Mouse (Mus musculus) forebrain, embryonic 13.5 days (tissue): ENCODE measurements at regions not wholly inside any gene's neighbourhood (a gene's known extent, or its start where the extent isn't known, plus 50 kb on each side); places are given as distances from the start of the nearest gene placed in this dataset.

Experiments
- ATAC-seq: fragments of 200-750 bp; cut with Nextera tagmentation; 2 replicates; pipeline ENCODE4 v1.8.0; 2017
- H3K27ac ChIP-seq: fragments of 300-500 bp; sonication (generic); 2 replicates; pipeline ENCODE4 v1.5.1; 2015; ENCODE audit warnings: inconsistent platforms, mild to moderate bottlenecking, moderate library complexity
- H3K27me3 ChIP-seq: fragments of 300-500 bp; sonication (generic); 2 replicates; pipeline ENCODE4 v1.6.1; 2015; ENCODE audit warnings: mild to moderate bottlenecking, inconsistent platforms
- H3K36me3 ChIP-seq: fragments of 300-500 bp; sonication (generic); 2 replicates; pipeline ENCODE4 v1.6.1; 2015; ENCODE audit warnings: mild to moderate bottlenecking, inconsistent platforms; ENCODE audit not compliant: poor library complexity, severe bottlenecking
- H3K4me1 ChIP-seq: fragments of 300-500 bp; sonication (generic); 2 replicates; pipeline ENCODE4 v1.6.1; 2015; ENCODE audit warnings: inconsistent platforms
- H3K4me2 ChIP-seq: fragments of 300-500 bp; sonication (generic); 2 replicates; pipeline ENCODE4 v1.6.1; 2015; ENCODE audit warnings: inconsistent platforms, mild to moderate bottlenecking, moderate library complexity
- H3K4me3 ChIP-seq: fragments of 300-500 bp; sonication (generic); 2 replicates; pipeline ENCODE4 v1.5.1; 2015; ENCODE audit warnings: mild to moderate bottlenecking, inconsistent platforms
- H3K9ac ChIP-seq: fragments of 300-500 bp; sonication (generic); 2 replicates; pipeline ENCODE4 v1.6.1; 2015; ENCODE audit warnings: mild to moderate bottlenecking, inconsistent platforms
- H3K9me3 ChIP-seq: fragments of 300-500 bp; sonication (generic); replicated peaks from 2 replicates; pipeline ENCODE4 v1.6.1; 2016; ENCODE audit warnings: inconsistent platforms
- WGBS: fragments of 180-500 bp; shearing (Covaris S2); methylation state at CpG from one replicate; pipeline ENCODE4 v1.1.7; 2015; 5-methylcytosine and 5-hydroxymethylcytosine counted together

DNA sequence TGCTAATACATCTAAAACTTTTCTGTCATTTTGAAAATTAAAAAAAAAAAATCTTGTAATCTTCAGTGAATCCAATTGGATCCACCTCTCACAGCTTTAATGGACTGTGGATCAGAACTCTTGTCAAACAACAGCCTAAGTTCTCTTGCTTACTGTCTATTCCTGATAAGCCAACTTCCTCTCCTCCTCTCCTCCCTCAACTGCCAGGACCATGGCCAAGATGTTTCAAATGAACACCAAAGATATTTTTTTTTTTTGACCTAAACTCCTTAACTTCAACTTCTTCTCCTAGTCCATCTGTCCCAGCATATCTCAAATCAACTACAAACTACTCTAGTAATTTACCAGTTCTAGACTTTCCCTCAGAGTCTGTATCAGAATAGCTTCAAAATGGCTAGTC lies 1258.5 kb downstream of the Tbl1xr1 start:
- H3K9ac ChIP-seq: no peak overlapping the region
- no peak overlapping the region for H3K4me2 ChIP-seq
- no peaks in the 10 kb centered on the region for H3K4me1 ChIP-seq
- no peaks in the 10 kb centered on the region for H3K36me3 ChIP-seq
- H3K4me3 ChIP-seq: no peak overlapping the region
- no peaks in the 10 kb centered on the region for H3K9me3 ChIP-seq
- H3K27me3 ChIP-seq: no peaks in the 10 kb centered on the region
- no peak overlapping the region for H3K27ac ChIP-seq
- ATAC-seq: no peak

DNA sequence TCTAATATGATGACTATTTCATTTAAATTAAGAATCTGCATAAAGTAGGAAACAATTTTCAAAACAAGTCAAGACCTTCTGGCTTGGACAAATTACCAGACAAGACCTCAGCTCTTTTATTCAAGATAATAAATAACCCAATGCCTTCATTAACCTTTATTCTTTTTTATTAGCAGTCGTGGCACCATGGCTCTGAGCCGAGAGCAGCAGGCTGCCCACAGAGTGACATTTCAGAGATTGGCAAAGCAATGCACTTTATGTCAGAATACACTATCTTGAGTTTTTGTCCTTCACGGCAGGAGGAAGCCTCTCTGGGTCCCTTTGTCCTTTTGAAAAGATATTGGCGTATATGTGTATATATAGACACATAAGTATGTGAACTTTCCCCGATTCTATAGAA lies 1297.9 kb downstream of the Tbl1xr1 start:
- Histone ChIP-seq H3K4me1 (no peaks in the 10 kb centered on the region), H3K36me3 (no peaks in the 10 kb centered on the region), H3K4me2 (no peak overlapping the region), H3K9me3 (no peaks in the 10 kb centered on the region), H3K9ac (no peak overlapping the region), H3K27me3 (no peaks in the 10 kb centered on the region), H3K27ac (no peak overlapping the region), H3K4me3 (no peak overlapping the region)
- 72% methylated on average over 5 of the region's 5 CpGs for WGBS
- no peak for ATAC-seq

DNA sequence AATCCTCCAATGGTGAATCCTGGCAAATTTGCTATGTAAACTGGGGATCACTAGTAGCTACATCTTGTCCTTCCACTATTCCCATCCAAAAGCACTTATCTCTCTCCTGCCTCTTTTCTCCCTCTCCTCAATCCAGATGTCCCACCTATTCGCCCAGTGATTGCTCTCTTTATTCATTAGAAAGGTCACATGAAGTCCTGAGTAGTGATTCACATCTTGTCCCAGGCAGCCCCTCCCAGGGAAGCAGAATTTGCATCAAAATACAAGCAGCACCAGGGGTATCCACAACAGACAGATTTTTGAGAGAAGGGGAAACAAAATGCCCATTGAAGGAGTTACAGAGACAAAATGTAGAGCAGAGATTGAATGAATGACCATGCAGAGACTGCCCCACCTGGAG lies 1328.4 kb downstream of the Tbl1xr1 start:
- H3K36me3 ChIP-seq: no peaks in the 10 kb centered on the region
- H3K4me1 ChIP-seq: no peaks in the 10 kb centered on the region
- no peak overlapping the region for H3K9ac ChIP-seq
- H3K27me3 ChIP-seq: no peaks in the 10 kb centered on the region
- no peaks in the 10 kb centered on the region for H3K9me3 ChIP-seq
- no peak for ATAC-seq
- no peak overlapping the region for H3K27ac ChIP-seq
- 47% methylated on average over 1 of the region's 1 CpGs for WGBS
- no peak overlapping the region for H3K4me2 ChIP-seq
- no peak overlapping the region for H3K4me3 ChIP-seq

DNA sequence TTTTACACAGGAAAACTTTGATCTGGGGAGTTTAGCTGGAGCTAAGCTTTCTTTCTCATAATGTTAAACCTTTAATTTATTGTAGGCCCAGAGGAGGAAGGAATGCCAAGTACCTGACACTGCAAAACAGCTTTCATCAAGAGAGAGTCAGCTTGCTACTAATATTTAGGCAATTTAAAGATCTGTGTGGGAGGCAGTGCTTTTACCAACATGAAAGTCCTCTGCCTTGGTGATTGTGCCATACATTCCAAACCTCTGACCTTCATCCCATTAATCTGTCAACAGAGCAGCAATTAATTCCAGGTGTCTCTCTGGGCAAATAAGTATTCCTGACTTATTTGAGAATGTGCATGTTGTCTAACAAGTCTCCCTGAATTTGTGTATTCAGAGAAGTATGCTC lies 1333.0 kb downstream of the Tbl1xr1 start:
- H3K9me3 ChIP-seq: no peaks in the 10 kb centered on the region
- no peak for ATAC-seq
- H3K4me3 ChIP-seq: no peak overlapping the region
- H3K4me2 ChIP-seq: no peak overlapping the region
- H3K36me3 ChIP-seq: no peaks in the 10 kb centered on the region
- no peaks in the 10 kb centered on the region for H3K4me1 ChIP-seq
- no peak overlapping the region for H3K9ac ChIP-seq
- H3K27me3 ChIP-seq: no peaks in the 10 kb centered on the region
- H3K27ac ChIP-seq: no peak overlapping the region

DNA sequence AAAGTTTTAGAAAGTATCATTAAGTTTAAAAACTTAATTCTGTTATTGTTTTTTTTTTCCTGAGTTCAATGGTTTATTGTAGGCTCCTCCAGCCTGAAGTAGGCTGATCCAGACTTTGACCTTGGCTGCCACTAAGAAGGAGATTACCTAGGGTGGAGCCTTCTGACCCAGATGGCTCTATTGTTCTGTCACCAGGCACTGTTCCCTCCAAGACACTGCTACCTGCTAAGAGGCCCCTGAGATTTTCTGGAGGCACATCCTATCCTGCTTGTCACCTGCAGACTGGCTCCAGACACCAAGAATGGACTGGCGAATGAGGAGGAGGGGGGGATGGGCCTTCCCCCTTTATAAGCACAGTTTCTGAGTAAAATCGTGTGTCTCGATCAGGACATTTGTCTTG lies 1350.5 kb downstream of the Tbl1xr1 start:
- Histone ChIP-seq H3K4me1 (no peaks in the 10 kb centered on the region), H3K4me2 (no peak overlapping the region), H3K9ac (no peak overlapping the region), H3K27me3 (no peaks in the 10 kb centered on the region), H3K36me3 (no peaks in the 10 kb centered on the region), H3K9me3 (no peaks in the 10 kb centered on the region), H3K27ac (no peak overlapping the region), H3K4me3 (no peak overlapping the region)
- ATAC-seq: no peak
- 79% methylated on average over 3 of the region's 3 CpGs for WGBS

DNA sequence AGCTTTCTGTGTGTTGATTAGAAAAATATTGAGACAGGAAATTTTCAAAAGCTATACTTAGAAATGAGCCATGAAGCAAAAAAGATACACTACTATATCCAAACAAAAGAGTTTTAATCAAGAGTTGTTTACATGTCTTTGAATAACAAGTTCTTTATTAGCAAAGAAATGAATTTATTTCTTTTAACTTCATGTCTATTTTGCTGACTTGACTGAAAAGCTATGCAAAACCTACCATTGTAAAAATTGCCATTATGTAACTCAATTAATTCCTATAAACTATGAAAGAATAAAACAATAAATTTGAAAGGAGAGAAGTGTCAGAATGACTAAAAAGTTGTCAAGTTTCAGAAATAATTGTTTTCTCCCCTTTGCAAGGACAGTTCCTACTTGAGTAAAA lies 1358.6 kb downstream of the Tbl1xr1 start:
- Histone ChIP-seq H3K27me3 (no peaks in the 10 kb centered on the region), H3K27ac (no peak overlapping the region), H3K9ac (no peak overlapping the region), H3K36me3 (no peaks in the 10 kb centered on the region), H3K4me3 (no peak overlapping the region), H3K9me3 (no peaks in the 10 kb centered on the region), H3K4me2 (no peak overlapping the region), H3K4me1 (no peaks in the 10 kb centered on the region)
- no peak for ATAC-seq

DNA sequence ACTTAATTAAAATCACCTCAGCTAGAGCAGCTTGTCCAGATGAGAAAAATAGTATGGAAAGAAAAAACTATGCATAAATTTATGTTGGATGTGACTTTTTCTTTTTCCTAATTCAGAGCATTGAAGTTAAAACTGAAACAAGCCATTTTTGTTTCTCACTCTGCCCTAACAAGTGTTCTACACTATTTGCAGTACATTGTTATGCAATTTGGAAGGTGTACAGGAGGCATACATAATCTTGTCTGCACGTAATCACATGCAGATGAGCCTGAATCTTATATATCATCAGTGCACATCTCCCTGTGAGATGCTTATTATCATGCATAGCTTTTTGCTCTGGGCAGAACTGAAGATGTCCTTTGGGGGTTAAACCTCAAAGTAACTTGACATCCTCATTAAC lies 1381.3 kb downstream of the Tbl1xr1 start:
- no peaks in the 10 kb centered on the region for H3K9me3 ChIP-seq
- H3K4me2 ChIP-seq: no peak overlapping the region
- no peaks in the 10 kb centered on the region for H3K4me1 ChIP-seq
- no peak overlapping the region for H3K4me3 ChIP-seq
- H3K9ac ChIP-seq: no peak overlapping the region
- H3K27ac ChIP-seq: no peak overlapping the region
- ATAC-seq: no peak
- no peaks in the 10 kb centered on the region for H3K27me3 ChIP-seq
- H3K36me3 ChIP-seq: no peaks in the 10 kb centered on the region
- WGBS: 56% methylated on average over 1 of the region's 1 CpGs

DNA sequence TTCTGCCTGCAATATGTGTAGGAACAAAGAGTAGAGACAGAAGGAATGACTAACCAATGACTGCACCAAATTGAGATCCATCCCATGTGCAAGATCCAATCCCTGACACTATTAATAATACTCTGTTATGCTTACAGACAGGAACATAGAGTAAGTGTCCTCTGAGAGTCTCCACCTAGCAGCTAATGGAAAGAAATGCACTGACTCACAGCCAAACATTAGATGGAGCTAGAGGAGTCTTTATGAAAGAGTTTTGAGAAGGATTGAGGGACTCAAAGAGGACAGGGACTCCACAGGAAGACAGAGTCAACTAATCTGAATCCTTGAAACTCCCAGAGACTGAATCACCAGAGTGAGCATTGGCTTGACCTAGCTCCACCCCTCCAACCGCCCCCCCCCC lies 1423.4 kb downstream of the Tbl1xr1 start:
- Histone ChIP-seq H3K27ac (no peak overlapping the region), H3K4me1 (no peaks in the 10 kb centered on the region), H3K36me3 (no peaks in the 10 kb centered on the region), H3K9ac (no peak overlapping the region), H3K4me2 (no peak overlapping the region), H3K4me3 (no peak overlapping the region), H3K9me3 (no peaks in the 10 kb centered on the region), H3K27me3 (no peaks in the 10 kb centered on the region)
- no peak for ATAC-seq
- WGBS: 60% methylated on average over 1 of the region's 1 CpGs

DNA sequence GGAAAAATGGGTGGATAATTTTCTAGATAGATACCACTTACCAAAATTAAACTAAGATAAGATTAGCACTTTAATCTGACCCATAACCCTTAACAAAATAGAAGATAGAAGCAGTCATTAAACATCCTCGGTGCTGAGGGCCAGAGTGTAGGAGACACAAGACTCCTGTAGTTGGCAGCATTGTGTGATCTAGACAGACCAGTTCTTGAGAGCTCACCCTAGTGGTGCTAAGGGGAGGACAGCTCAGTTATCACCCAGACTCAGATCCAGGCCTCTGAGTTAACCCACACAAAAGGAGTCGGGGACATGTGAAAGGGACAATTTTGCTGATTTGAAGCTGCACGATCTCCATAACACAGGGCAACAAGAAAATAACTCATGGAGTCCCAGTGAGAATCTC lies 1471.1 kb downstream of the Tbl1xr1 start:
- no peak overlapping the region for H3K4me3 ChIP-seq
- no peaks in the 10 kb centered on the region for H3K27me3 ChIP-seq
- no peak overlapping the region for H3K9ac ChIP-seq
- no peaks in the 10 kb centered on the region for H3K4me1 ChIP-seq
- H3K27ac ChIP-seq: no peak overlapping the region
- no peak overlapping the region for H3K4me2 ChIP-seq
- no peak for ATAC-seq
- H3K9me3 ChIP-seq: no peaks in the 10 kb centered on the region
- H3K36me3 ChIP-seq: no peaks in the 10 kb centered on the region
- 94% methylated on average over 3 of the region's 3 CpGs for WGBS

DNA sequence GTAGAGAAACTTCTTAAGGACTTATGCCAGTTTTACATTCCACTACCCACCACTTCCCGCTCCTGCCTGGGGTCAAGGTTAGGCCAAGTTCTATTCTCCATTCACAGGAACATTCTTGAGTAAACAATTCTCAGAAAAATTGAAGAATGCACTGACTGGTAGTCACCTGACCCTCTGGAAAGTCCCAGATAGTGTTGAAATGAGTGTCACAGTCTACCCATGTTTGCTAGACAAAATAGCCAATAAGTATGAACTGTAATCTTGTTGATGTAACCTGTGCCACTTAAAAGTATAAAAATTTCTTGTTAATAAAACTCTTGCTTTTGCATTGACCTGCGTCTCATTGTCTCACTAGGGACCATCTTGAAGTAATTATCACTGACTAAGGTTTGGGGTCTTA lies 1487.9 kb downstream of the Tbl1xr1 start:
- H3K9me3 ChIP-seq: peaks cover 7% of the 10 kb centered on the region; the same call in 1 of the 2 replicates
- no peaks in the 10 kb centered on the region for H3K27me3 ChIP-seq
- ATAC-seq: no peak
- H3K27ac ChIP-seq: no peak overlapping the region
- H3K4me3 ChIP-seq: no peak overlapping the region
- no peaks in the 10 kb centered on the region for H3K36me3 ChIP-seq
- no peak overlapping the region for H3K4me2 ChIP-seq
- 77% methylated on average over 2 of the region's 2 CpGs for WGBS
- H3K4me1 ChIP-seq: no peaks in the 10 kb centered on the region
- H3K9ac ChIP-seq: no peak overlapping the region

DNA sequence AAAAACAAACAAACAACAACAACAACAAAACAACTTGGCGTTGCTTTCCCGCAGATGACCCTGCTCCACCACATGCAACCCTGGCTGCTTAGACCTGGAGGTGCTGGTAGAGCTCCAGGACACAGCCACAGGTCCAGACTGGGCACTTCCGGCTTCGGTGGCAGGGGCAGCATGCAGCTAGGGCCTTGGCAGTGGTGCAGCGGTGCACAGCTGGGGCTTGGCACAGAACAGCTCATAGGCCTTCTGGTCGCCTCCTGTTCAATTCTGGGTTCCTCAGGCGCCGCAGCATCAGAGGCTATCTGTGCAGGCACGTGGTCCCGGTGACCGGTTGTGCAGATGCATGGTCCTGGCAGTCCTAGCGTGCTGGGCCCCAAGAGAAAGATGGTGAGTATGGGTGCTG lies 1492.4 kb downstream of the Tbl1xr1 start:
- ATAC-seq: no peak

DNA sequence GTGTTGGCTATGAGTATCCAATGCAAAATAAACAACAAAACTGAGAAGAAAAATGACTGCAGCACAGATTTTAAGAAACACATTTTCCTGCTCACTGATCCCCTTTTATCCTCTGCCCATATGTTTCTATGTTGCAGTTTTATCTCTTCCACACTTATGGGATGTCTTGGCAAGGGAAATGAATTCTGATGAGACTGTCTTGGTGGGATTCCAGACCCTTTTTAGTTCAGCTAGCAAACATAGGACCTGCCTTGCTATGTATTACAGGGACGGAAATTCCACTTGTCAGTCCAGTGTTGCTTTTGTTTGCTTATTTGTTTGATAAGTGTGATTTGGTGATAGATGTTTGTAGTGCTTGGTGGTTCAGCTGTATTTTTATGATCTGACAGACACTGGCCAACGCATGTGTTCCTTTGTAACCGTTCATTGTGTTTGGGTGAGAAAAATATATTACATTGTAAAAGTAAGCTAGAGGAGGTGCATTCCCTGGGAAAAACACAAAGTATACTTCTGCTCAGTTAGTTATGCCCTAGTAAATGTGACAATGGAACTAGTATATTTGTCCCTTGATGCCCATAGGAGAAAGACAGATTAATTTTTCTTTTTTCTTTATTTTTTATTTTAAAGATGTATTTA lies 1516.2 kb downstream of the Tbl1xr1 start:
- Histone ChIP-seq H3K4me2 (no peak overlapping the region), H3K4me3 (no peak overlapping the region), H3K4me1 (no peaks in the 10 kb centered on the region), H3K36me3 (no peaks in the 10 kb centered on the region), H3K27me3 (no peaks in the 10 kb centered on the region), H3K9me3 (no peaks in the 10 kb centered on the region), H3K27ac (no peak overlapping the region), H3K9ac (no peak overlapping the region)
- ATAC-seq: peak; percentile 81
- WGBS: 82% methylated on average over 3 of the region's 3 CpGs

More for the DNA sequence above, 1492.4 kb downstream of the Tbl1xr1 start:
- Histone ChIP-seq H3K9ac (no peak overlapping the region), H3K9me3 (peaks cover 12% of the 10 kb centered on the region; the same call in 1 of the 2 replicates), H3K4me1 (no peaks in the 10 kb centered on the region), H3K4me3 (no peak overlapping the region), H3K27ac (no peak overlapping the region), H3K4me2 (no peak overlapping the region), H3K27me3 (no peaks in the 10 kb centered on the region), H3K36me3 (no peaks in the 10 kb centered on the region)
- WGBS: 96% methylated on average over 12 of the region's 12 CpGs

DNA sequence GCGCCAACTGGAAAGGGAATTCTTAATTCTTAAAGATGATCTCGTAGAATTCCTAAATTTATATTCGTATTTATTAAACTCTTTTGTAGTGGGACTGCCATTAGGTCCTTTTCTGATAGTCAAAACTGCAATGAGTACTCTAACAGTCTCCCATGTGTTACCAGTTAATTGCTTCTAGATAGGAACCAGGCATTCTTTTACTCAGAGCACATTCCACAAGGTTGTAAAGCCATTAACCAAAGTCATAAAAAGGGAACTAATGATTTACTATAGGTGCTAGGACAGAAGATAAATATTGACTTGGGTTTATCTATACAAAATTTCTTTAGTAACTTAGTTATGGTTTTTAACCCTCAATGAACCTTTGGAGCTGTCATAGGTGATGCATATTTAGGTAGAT lies 1525.0 kb downstream of the Tbl1xr1 start:
- Histone ChIP-seq H3K27me3 (no peaks in the 10 kb centered on the region), H3K9ac (no peak overlapping the region), H3K4me3 (no peak overlapping the region), H3K27ac (no peak overlapping the region), H3K4me2 (no peak overlapping the region), H3K36me3 (no peaks in the 10 kb centered on the region), H3K4me1 (no peaks in the 10 kb centered on the region), H3K9me3 (no peaks in the 10 kb centered on the region)
- 90% methylated on average over 3 of the region's 3 CpGs for WGBS
- no peak for ATAC-seq
